Mouse (Mus musculus) kidney, adult 2 months (tissue): ENCODE measurements around the gene Idh2.

ENCODE experiments used
- CTCF ChIP-seq: fragments of 200-500 bp; conservative IDR thresholded peaks from 2 replicates; pipeline ENCODE4 v1.5.1; 2011; ENCODE audit warnings: low read depth, mild to moderate bottlenecking, control low read depth, low read length, moderate library complexity, mixed read lengths; ENCODE audit not compliant: insufficient read depth, insufficient read length
- POLR2A ChIP-seq: fragments of 200-500 bp; IDR thresholded peaks from one replicate; pipeline ENCODE4 v1.6.1; 2011; ENCODE audit warnings: low read depth, low read length, control low read depth

GRCm38 (mm10) chr7:80057781-80058180 lies 57.4 kb downstream of the Idh2 start:
- TF ChIP-seq POLR2A (no peak), CTCF (no peak)
